Mouse (Mus musculus) adrenal gland, adult 18-20 months (tissue): ENCODE data around the gene Des. TPM values are rescaled to one million over a fixed set of nuclear protein-coding genes. Genes with fewer than 3 reads are reported as not detected.
A peak's percentile ranks its signal among the peaks of the same experiment; 100 is the strongest.

ENCODE experiments used
- DNase-seq, 2 experiments: peaks; one replicate each; pipeline ENCODE4 v3.0.0; 2021 to 2022; ENCODE audit warnings: low spot score in 2 of 2
- long read RNA-seq, 2 experiments: library from polyadenylated mRNA; stranded (forward); transcript quantifications; one replicate each; pipeline ENCODE4 v2.0.0; 2021
- total RNA-seq, 2 experiments: library from RNA; stranded (reverse); gene quantifications; 1 replicate in 1 of 2; 2 replicates in 1 of 2; pipeline ENCODE4 v1.2.3; 2021

Gene Des
- 10 to 100 TPM; 15.9 to 21.3 TPM for total RNA-seq
- long read RNA-seq, experiment 1, transcript Des-201 (9 exons, 3,028 nt) = major isoform, 25 of 30 reads
- long read RNA-seq, experiment 1, partial matches to known transcripts = 3 of 30 reads
- long read RNA-seq, experiment 1, other reads (novel, unspliced or antisense) = 2 of 30 reads
- long read RNA-seq, experiment 2, transcript Des-201 (9 exons, 3,028 nt) = major isoform, 74 of 88 reads
- long read RNA-seq, experiment 2, partial matches to known transcripts = 13 of 88 reads
- long read RNA-seq, experiment 2, other reads (novel, unspliced or antisense) = 1 of 88 reads

DNA sequence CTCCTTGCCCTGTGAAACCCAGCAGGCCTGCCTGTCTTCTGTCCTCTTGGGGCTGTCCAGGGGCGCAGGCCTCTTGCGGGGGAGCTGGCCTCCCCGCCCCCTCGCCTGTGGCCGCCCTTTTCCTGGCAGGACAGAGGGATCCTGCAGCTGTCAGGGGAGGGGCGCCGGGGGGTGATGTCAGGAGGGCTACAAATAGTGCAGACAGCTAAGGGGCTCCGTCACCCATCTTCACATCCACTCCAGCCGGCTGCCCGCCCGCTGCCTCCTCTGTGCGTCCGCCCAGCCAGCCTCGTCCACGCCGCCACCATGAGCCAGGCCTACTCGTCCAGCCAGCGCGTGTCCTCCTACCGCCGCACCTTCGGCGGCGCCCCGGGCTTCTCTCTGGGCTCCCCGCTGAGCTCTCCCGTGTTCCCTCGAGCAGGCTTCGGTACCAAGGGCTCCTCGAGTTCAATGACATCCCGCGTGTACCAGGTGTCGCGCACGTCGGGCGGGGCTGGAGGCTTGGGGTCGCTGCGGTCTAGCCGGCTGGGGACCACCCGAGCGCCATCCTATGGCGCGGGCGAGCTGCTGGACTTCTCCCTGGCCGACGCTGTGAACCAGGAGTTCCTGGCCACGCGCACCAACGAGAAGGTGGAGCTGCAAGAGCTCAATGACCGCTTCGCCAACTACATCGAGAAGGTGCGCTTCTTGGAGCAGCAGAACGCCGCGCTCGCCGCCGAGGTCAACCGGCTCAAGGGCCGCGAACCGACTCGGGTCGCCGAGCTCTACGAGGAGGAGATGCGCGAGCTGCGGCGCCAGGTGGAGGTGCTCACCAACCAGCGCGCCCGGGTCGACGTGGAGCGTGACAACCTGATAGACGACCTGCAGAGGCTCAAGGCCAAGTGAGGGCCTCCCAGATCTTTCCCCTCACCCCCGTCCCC, at the start of gene Des:
Gene Des, plus strand, starts transcription at position 218 of the 920 bp plus-strand sequence.
- no peak for DNase-seq

DNA sequence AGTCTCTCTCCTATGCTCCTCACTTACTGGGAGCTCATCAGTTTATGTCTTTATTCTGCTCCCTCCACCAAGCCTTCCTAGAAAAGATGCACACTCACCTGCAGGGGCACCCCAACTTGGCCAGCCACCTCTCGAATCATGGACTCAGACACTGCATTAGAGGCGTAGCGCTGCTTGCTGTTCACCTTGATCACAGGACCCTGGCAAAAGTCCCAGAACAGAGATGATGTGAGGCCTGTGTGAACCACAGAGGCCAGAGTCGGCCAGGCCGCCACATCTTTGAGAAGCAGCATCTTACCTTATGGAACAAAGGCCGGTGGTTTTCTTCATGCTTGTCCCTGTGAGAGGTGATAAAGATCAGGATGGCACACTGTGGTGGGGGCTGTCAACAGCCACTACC, 48.4 kb upstream of the Des start:
- no peak for DNase-seq

DNA sequence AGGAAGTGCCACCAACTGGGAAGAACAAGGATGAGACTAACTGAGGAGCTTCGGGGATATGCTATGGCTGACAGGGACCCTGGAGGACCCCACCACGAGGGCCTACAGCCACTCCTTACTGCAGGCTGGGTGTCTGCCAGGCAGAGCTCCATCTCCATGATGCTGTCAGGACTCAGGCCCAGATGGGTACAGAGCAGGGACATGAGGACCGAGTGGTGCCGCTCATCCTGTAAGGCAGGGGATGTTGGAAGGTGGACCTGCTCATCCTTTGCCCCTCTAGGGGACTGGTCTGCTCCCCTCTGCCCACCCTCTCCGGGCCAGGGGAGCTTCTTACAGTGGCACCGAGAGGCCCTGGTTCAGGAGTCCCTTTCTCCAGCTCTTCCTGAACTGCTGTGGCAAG, 45.1 kb upstream of the Des start:
- no peak for DNase-seq

DNA sequence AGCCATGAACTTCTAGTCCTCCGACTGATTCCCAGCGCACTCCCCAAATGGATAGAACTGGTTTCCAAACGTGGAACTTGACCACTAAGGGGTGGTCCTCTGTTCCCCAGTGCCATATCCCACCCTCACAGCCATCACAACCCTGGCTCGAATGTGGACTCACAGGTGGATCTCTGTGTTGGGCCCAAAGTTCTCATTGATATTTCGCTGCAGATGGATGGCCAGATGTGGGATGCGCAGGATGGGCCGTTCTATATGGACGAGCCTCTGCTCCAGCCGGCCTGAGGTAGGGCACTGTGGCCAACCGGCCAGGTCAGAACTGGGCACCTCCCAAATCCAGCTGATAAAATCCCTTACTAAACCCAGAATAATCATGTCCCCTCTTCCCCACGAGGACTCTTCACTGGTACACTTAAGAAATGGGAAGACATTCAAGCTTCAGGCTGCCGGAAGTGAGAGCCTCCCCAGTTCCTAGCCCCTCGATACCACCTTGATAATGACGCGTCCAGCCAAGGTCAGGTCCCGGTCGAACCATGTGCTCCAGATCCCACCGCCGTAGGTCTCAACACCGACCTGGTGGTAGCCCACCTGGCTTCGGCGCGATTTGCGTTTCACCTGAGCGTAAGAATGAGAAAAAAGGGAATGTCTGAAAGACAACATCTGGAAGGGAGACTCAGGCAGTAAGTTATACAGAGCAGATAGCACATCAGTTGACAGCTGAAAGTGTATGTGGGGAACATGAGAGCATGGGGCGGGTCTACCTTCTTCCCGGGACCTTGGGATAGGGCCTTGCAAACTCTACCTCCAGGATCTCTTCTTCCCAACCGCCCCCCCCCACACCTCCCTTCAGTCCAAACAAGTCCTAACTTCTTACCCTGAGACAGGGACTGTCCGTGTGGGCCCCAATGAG, 44.4 kb upstream of the Des start:
- no peak for DNase-seq

DNA sequence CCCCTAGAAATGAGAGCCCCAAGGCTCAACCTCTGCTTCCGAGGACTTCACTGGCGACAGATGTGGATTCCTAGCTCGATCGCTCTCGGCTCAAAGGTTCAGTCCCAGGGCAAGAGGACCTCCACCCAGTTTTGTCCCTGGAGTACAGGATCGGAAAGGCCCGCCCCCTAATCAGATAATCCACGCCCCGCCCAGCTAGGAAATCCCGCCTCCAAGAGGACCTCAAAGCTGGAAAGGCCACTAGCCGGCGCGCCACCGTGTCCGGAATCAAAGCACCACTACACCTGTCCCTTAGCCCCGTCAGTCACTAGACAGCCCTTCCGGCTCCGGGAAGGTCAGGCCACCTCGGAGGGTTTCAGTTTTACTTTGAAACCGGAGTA, 43.3 kb upstream of the Des start:
- peak; percentile 75 to 82 for DNase-seq

DNA sequence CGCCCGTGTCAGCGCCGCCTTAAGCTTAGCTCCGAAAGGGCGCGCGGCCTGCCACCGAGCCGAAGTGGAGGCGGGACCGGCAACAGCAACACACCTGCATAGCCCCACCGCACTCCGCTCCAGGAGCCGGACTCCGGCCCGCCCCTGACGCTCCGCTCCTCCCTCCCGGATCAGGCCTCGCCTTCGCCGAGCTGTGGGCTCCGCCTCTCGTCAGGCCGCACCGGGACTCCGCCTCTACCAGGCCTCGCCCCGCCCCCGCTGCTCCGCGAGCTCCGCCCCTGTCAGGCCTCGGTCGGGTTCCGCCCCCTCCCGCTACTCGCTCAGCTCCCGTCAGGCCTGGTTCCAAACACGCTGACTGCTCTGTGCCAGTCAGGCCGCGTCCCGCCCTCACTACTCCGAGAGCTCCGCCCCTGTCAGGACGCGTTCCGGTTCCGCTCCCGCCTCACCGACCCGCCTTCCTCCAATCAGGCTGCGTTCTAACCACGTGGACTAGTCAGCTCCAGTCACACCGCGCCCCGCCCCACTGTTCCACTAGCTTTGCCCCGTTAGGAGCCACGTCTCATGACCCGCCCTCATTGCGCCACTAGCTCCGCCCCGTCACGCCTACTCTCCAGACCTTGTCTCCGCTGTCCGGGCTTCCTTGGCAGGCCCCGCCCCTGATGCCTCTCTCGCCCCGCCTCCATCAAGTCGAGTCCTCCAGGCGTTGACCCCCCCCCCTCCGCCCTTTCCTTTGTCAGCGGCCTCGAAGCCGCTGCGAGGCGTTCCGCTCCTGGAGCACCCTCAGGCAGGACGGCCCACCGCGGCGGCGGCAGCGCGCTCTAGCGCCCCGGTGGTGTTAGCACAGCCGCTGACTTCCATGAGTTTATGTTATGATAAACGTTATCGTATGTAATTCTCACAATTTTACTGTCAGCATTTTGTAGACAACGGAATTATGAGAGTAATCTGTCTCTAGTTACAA, 42.6 kb upstream of the Des start, which contains the start of gene Dnpep:
Gene Dnpep, minus strand, starts transcription at position 750 of the 961 bp plus-strand sequence.
- peak; percentile 99 for DNase-seq

DNA sequence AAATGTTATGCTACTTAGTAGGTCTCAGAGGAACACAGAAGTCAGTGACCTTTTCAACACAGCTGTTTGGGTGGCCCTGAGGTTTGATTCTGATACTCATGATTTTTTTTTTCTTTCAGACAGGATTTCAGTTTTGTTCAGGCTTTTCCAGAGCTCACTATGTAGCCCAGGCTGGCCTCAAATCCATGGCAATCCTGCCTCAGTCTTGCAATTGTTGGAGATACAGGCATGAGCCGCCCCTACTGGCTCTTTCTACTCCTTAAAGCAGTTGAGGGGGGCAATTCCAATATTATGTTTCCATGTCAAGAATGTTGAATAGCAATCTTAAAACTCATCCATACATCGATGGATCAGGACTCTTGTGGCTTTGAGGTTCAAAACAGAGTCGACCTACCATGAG, 41.8 kb upstream of the Des start:
- no peak for DNase-seq

DNA sequence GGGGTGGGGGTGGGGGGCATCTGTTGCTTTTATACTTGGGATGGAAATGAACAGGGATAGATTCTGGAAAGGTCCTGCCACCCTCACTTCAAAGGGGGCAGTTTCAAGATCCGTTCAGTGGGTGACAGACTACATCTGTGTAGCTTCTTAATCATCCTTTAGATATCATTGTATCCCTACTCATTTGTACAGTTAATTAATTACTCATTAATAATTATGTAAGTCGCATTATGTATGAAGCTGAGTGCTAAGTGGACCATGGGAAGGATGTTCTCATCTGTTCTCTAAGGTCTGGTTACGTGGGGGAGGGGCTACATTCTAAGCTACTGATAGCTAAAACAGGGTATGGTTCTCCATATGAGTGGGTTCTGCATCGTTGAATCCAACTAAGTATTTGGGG, 41.4 kb upstream of the Des start:
- no peak for DNase-seq

DNA sequence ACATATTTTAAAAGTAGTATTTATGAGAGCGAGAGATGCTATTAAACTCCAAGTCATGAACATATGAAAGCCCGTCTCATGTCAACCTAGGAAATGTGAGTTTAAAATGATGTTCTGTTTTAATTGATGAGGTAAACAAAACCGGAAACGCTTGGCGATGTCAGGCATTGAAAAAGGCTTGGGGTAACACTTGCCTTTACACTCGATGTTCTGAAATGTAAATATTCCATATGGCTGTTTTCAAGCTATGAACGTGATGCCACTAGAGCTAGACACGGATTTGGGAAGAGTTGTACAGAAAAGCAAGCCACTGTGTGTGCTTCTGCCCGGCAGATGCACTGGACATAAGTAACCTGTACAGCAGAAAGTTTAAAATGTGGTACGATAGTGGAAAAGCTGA, 41.0 kb upstream of the Des start:
- DNase-seq = no peak

DNA sequence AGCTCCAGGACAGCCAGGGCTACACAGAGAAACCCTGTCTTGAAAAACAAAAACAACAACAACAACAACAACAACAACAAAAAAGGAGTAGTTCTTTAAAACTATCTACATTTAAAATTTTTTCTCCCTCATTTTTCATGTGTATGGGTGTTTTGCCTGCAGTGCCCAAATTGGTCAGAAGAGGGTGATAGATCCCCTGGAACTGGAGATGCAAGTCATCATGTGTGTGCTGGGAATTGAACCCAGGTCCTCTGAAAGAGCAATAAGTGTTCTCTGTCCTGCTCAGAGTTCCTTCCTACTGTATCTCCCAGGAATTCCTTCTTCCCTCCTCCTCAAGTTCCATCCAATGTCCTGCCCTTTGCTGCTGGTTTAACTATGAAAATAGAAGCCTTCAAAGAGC, 32.7 kb upstream of the Des start:
- DNase-seq = no peak

DNA sequence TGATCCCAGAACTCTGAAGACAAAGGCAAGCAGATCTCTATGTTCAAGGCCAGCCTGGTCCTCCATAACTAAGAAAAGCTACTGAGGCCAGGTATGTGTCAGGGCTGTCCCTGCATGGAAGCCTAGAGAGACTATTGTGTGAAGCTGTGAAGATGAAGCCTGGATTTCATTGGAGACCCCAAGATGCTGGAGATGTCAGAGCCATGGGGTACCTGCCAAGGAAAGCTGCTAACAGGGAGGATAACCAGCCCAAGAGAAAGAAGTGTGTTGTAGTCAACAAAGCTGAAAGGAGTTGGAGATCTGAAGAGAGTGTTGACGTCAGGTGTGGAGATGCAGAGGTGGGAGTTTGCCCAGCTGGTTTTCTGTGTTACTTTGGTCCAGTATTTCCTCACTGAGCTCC, 28.9 kb upstream of the Des start:
- DNase-seq = no peak

DNA sequence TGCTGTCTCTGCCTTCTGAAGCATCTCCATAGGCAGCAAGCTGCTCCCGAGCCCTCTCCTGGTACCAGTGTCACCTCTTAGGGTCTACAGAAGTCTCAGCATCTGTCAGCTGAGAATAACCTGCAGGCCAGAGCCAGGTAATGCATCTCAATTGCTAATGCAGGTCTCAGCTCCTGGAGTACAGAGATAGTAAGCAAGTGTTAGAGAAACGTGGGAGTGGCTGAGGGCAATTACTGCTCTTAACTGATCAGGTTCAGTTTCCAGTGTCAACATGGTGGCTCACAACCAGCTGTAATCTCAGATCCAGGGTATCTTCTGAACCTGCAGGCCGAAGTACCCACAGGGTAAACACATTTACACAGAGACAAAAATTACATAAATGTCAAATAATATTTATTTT, 23.7 kb upstream of the Des start:
- DNase-seq = no peak

DNA sequence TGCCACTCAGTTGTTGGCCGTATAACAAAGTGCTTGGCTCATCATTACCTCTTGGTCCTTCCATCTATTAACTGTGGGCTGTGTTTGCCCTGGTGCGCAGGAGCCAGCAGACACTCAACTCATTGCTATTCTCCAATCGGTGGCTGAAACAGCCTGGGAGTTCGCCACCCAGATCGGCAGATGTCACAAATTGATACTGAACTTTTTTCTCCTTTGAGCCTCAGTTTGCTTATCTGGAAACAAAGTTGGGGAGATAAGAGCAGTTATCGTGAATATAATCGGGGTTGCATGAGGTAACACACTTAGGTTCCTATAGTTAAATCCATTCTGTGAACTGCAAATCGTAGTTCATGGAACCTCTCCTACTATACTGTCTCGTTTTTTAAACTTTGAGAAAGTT, 23.0 kb upstream of the Des start:
- no peak for DNase-seq

DNA sequence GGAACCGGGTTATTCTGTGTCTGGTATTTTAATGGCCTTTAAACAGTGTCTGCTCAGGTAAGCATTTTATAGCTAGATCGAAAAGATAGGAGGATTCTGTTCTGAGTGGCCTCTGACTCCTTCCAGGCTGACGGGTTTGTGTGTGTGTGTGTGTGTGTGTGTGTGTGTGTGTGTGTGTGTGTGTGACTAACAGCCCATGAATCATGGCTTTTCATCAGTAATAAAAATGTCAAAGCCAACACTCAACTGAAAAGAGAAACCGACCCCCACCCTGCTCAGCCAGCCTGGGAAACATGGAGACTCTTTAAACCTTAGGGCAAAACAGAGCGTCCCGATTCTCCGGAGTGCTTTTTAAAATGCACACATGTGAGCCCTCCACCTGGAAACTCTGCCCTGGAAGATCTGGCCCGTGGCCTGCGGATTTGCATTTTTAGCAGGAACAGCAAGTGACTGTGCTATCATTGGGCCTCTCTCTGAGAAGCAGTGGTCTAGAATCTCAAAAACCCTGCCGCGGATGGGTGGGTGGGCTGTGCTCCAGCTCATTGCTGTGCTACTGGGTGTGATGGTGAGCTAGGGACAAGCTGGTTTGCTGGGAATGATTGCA, 21.9 kb upstream of the Des start:
- no peak for DNase-seq

DNA sequence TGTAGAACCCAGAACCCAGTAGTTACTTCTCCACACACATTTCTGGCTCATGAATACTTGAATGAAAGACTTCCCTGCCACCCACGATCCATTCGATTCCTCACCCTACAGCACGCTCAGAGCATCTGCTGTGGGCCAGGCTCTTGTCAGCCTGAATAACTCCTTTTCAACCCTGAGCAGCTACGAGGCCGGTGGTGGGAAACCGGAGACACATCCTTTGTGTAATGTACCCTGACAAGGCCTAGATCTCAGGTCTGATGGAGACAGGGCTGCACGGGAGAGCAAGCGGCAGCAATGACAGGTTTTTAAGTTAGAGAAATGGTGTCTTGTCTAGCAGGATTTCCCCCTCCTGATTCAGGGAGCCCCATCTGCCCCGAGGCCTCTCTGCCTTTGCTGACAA, 20.8 kb upstream of the Des start:
- no peak for DNase-seq

DNA sequence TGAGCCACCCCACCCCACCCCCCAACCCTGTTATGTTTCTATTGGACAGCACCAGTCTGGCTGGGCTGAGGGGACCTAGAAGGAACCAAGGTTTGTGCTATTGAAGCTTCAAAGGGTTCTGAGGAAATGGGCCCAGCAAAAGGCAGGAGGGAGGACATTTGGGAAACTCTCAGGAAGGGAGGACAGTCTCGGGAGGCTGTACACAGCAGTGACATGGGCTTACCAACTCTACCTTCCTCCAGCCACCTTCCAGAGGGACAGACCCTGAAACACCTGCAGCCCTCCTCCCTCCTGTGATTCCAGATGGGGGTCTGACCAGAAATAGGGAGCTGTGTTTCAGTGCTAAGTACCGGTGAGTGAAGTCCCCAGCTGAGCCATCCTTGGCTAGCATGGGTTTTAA, 19.6 kb upstream of the Des start:
- no peak for DNase-seq

DNA sequence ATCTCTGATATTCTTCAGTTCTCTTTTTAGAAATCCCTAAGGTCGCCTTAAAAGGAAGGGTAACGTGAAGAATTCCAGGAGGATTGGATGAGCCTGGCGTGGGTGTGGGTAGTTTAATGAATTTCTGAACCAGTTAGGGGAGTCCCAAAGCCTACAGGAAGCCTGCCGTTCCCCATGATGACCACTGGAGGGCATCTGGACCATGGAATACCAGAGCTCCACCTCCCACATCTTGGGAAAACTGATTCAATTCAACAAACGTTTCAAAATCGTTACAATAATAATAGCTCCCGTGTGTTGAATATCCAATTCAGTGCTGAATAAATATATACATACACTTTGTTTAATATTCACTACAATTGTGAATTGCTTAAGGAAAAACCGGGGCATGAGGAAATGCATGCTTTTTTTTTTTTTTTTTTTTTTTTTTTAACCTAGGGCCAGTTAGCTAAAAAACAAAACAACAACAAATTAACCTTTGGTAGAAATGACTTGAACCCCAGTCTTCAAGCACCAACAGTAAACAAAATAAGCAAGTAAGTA, 17.2 kb upstream of the Des start:
- DNase-seq = peak; percentile 49 to 50

DNA sequence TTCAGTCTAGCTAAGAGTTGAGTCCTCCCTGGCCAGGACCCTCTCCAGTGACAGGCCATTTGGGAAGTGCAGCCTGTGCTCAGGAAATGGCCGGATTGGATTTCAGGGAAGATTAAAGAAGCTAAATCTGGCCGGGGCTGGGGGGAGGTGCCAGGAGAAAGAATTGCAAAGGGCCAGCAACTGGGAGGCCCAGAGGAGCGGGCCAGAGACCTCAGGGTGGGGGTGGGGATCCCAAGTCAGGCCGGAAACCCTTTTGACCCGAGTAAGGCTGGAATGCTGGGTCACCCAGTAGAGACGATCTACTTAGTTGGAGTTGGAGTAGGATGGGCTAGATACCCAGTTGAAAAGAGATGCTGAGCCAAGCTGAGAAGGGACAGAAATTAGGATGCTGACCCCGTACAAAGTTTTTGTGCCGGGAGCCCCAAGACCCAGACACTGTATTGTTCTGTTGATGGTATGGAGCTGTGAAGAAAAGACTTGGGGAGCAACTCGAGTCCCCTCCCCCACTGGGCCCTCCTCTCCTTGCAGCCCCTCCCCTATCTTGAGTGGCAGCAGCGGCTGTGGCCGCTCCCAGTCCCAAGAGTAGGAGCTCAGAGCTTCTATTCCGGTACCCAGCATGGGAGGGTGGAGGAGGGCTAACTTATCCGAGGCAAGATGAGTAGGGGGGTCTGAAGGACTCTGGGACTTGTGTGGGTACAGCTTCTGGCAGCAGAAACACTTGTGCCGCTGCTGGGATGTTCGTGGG, 15.7 kb upstream of the Des start:
- DNase-seq = no peak
